Mouse (Mus musculus): Measurements from ENCODE around the gene Hspa4l.

Hspa4l gene

GRCm38 (mm10) chr3:40813275-40813674 is 69.0 kb downstream of the Hspa4l start:
- no peak for DNase-seq (ENCODE audit: low spot score)

- DNase-seq (ENCODE audit: low spot score) = peak; percentile 3
These were observed 101.2 kb downstream of the Hspa4l start for GRCm38 (mm10) chr3:40845521-40845920.
